Mouse (Mus musculus): ENCODE measurements around the gene Gm45213. TPM values are rescaled to one million over a fixed set of nuclear protein-coding genes. Genes with fewer than 3 reads are reported as not detected.

Gene Gm45213
- total and polyA plus RNA-seq, 2 experiments from 2014 or later, result not detected

GRCm38 (mm10) chr7:66105771-66106170 is 62.4 kb downstream of the Gm45213 start:
- no peak overlapping the region for H3K27ac ChIP-seq
- no peak overlapping the region for H3K4me3 ChIP-seq (ENCODE audit: low read length)
- DNase-seq (ENCODE audit: low spot score) (no peak), ATAC-seq (no peak)
- H3K27me3 ChIP-seq (ENCODE audit: insufficient read depth, low read length), result no peaks in the 10 kb centered on the region; the same call in 1 of the 2 replicates
- H3K4me2 ChIP-seq (ENCODE audit: low read depth, low read length), result no peak overlapping the region
- WGBS, result 55% methylated on average over 4 of the region's 4 CpGs
- H3K9me3 ChIP-seq (ENCODE audit: low read length), result no peaks in the 10 kb centered on the region
- H3K4me1 ChIP-seq (ENCODE audit: insufficient read depth, low read length), result no peaks in the 10 kb centered on the region
- TF ChIP-seq CTCF (IDR thresholded peaks at IDR 0.05; ENCODE audit: low read depth), result no peak
- no peak overlapping the region for H3K9ac ChIP-seq (replicated peaks; ENCODE audit: low read length)
- no peaks in the 10 kb centered on the region for H3K36me3 ChIP-seq (ENCODE audit: insufficient read depth, low read length)

- H3K4me2 ChIP-seq (ENCODE audit: low read depth, low read length), result no peak overlapping the region
- no peaks in the 10 kb centered on the region; the same call in 1 of the 2 replicates for H3K27me3 ChIP-seq (ENCODE audit: insufficient read depth, low read length)
- ATAC-seq (no peak), DNase-seq (ENCODE audit: low spot score) (no peak)
- H3K27ac ChIP-seq, result no peak overlapping the region
- H3K9ac ChIP-seq (replicated peaks; ENCODE audit: low read length), result no peak overlapping the region
- no peaks in the 10 kb centered on the region for H3K9me3 ChIP-seq (ENCODE audit: low read length)
- no peak overlapping the region for H3K4me3 ChIP-seq (ENCODE audit: low read length)
- TF ChIP-seq CTCF (IDR thresholded peaks at IDR 0.05; ENCODE audit: low read depth), result no peak
- H3K4me1 ChIP-seq (ENCODE audit: insufficient read depth, low read length), result peaks cover 4% of the 10 kb centered on the region; the same call in 1 of the 2 replicates
- H3K36me3 ChIP-seq (ENCODE audit: insufficient read depth, low read length), result no peaks in the 10 kb centered on the region
- 58% methylated on average over 7 of the region's 7 CpGs for WGBS
These were observed 63.2 kb downstream of the Gm45213 start for GRCm38 (mm10) chr7:66106581-66107056.

GRCm38 (mm10) chr7:66107206-66107605 is 63.8 kb downstream of the Gm45213 start:
- 78% methylated on average over 11 of the region's 11 CpGs for WGBS
- Histone ChIP-seq H3K4me1 (ENCODE audit: insufficient read depth, low read length) (peaks cover 4% of the 10 kb centered on the region; the same call in 1 of the 2 replicates), H3K4me2 (ENCODE audit: low read depth, low read length) (no peak overlapping the region), H3K9ac (replicated peaks; ENCODE audit: low read length) (no peak overlapping the region), H3K27me3 (ENCODE audit: insufficient read depth, low read length) (no peaks in the 10 kb centered on the region; the same call in 1 of the 2 replicates), H3K27ac (no peak overlapping the region), H3K4me3 (ENCODE audit: low read length) (no peak overlapping the region), H3K36me3 (ENCODE audit: insufficient read depth, low read length) (no peaks in the 10 kb centered on the region), H3K9me3 (ENCODE audit: low read length) (no peaks in the 10 kb centered on the region)
- TF ChIP-seq CTCF (IDR thresholded peaks at IDR 0.05; ENCODE audit: low read depth), result no peak
- no peak for DNase-seq (ENCODE audit: low spot score)
- no peak for ATAC-seq

- DNase-seq (ENCODE audit: low spot score) (peak; percentile 60), ATAC-seq (no peak)
- 9% methylated on average over 7 of the region's 7 CpGs for WGBS
These were observed 64.5 kb downstream of the Gm45213 start for GRCm38 (mm10) chr7:66107930-66108329.

GRCm38 (mm10) chr7:66108961-66109854 is 65.8 kb downstream of the Gm45213 start, which contains the start of gene Chsy1:
Gene Chsy1 (plus strand): TSS chr7:66109515.
- H3K36me3 ChIP-seq (ENCODE audit: insufficient read depth, low read length), result no peaks in the 10 kb centered on the region
- H3K4me1 ChIP-seq (ENCODE audit: insufficient read depth, low read length), result peaks cover 4% of the 10 kb centered on the region
- 2% methylated on average over 93 of the region's 123 CpGs for WGBS
- peak; percentile 96 for DNase-seq (ENCODE audit: low spot score)
- TF ChIP-seq CTCF (IDR thresholded peaks at IDR 0.05; ENCODE audit: low read depth), result no peak; the same call in 1 of the 2 replicates
- peak; percentile 93 for ATAC-seq
- peak within 1 kb of the TSS; percentile 96 for H3K4me2 ChIP-seq (ENCODE audit: low read depth, low read length)
- peak within 1 kb of the TSS; percentile 91 for H3K27ac ChIP-seq
- H3K4me3 ChIP-seq (ENCODE audit: low read length), result peak within 1 kb of the TSS; percentile 88
- H3K27me3 ChIP-seq (ENCODE audit: insufficient read depth, low read length), result no peaks in the 10 kb centered on the region; the same call in 1 of the 2 replicates
- H3K9me3 ChIP-seq (ENCODE audit: low read length), result no peaks in the 10 kb centered on the region
- H3K9ac ChIP-seq (replicated peaks; ENCODE audit: low read length), result peak within 1 kb of the TSS; percentile 86

More at GRCm38 (mm10) chr7:66107930-66108329, 64.5 kb downstream of the Gm45213 start:
- Histone ChIP-seq H3K27ac (no peak overlapping the region), H3K4me1 (ENCODE audit: insufficient read depth, low read length) (peaks cover 4% of the 10 kb centered on the region), H3K36me3 (ENCODE audit: insufficient read depth, low read length) (no peaks in the 10 kb centered on the region), H3K27me3 (ENCODE audit: insufficient read depth, low read length) (no peaks in the 10 kb centered on the region; the same call in 1 of the 2 replicates), H3K9me3 (ENCODE audit: low read length) (no peaks in the 10 kb centered on the region), H3K4me2 (ENCODE audit: low read depth, low read length) (no peak overlapping the region), H3K4me3 (ENCODE audit: low read length) (no peak overlapping the region), H3K9ac (replicated peaks; ENCODE audit: low read length) (no peak overlapping the region)
- peak; percentile 66 for TF ChIP-seq CTCF (IDR thresholded peaks at IDR 0.05; ENCODE audit: low read depth)

GRCm38 (mm10) chr7:66109855-66110635 is 66.6 kb downstream of the Gm45213 start:
- DNase-seq (ENCODE audit: low spot score), result peak; percentile 60
- Histone ChIP-seq H3K4me1 (ENCODE audit: insufficient read depth, low read length) (peaks cover 4% of the 10 kb centered on the region), H3K27me3 (ENCODE audit: insufficient read depth, low read length) (no peaks in the 10 kb centered on the region; the same call in 1 of the 2 replicates), H3K9ac (replicated peaks; ENCODE audit: low read length) (peak overlapping the region; percentile 86), H3K36me3 (ENCODE audit: insufficient read depth, low read length) (no peaks in the 10 kb centered on the region), H3K4me3 (ENCODE audit: low read length) (peak overlapping the region; percentile 88), H3K27ac (peak overlapping the region; percentile 91), H3K4me2 (ENCODE audit: low read depth, low read length) (peak overlapping the region; percentile 96), H3K9me3 (ENCODE audit: low read length) (no peaks in the 10 kb centered on the region)
- TF ChIP-seq CTCF (IDR thresholded peaks at IDR 0.05; ENCODE audit: low read depth), result no peak
- peak; percentile 56 for ATAC-seq
- WGBS, result 2% methylated on average over 59 of the region's 77 CpGs

Data from hindbrain, postnatal 0 days (tissue).